Mouse (Mus musculus) CD4-positive helper T cell, adult 2 months (primary cell): ENCODE results near the gene Selenon.
A peak's percentile ranks its signal among the peaks of the same experiment; 100 is the strongest.

Experiments
- DNase-seq: peaks from one replicate; pipeline ENCODE4 v3.0.0-alpha.2; 2012; ENCODE audit warnings: low read depth, missing footprints, low spot score

Gene Selenon

DNA sequence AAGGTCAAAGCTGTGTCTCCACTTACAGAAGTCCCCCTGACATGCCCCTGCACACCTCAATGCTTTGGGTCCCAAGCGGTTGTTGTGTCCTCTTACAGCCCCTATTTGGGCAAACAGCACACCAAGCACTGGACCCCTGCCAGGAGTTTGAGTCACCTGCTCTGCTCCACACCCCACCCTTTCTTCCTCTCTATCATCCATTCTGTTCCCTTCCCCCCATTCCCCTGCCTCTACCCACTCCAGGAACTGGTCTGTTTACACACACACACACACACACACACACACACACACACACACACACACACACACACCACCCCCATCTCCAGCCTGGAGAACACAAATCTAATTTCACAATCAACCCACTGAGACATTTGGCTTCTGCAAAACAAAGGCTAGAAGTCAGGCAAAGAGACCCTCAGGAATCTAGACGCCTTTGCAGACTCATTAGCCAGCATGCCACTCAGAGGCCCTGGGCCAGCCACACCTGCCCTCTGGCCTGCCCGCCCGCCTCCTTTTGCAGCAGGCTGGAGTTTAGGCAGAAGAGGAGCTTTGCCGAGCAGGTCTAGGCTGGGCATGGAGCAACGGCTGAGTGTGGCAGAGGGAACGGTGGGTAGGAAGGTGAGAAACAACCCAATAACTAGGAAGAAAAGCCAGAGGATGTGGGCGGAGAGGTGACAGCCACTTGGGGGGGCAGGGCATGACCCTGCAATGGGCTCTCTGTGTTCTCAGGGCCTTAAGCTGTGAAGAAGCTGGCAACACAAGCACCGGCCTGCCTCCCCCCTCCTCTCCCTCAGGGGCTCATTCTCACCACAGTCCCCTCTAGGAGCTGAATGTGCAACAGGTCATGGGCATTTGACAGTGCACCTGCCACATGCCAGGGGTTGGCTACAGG lies 4.9 kb downstream of the Selenon start:
- peak; percentile 33 for DNase-seq

DNA sequence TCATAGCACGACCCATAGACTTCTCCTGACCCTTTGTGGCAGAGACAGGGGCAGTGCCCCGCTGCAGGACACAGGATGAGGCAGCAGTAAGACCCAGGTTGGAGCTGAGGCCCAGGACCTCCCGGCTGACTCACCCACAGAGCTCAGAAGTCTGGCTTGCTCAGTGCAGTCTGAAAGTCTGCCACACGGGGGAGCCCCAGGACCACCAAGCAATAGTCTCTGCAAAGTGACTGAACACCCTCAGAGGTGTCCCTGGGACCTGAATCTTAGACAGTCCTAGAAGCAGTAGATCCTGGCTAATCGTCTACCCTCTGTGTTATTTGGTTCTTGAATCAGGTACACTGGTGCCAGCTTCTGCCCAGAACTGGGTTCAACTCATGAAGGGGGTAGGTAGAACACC lies 8.7 kb downstream of the Selenon start:
- peak; percentile 87 for DNase-seq

DNA sequence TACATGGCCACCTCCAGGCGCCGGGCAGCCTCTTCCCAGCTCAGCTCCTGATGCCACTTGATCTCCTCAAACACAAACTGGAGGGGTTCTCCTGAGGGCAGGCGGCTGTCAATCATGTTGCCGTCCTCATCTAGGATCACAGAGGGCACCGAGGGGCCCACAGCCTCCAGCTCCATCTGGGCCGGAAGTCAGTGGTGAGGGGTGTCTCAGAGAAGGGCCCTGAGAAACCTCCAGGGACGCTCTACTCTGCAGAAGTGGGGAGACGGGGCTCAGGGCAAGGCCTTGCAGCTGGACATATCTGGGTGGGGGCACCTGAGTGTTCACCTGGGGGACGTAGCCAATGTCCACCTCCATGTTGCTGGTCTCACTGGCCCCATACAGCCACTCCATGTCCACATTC lies 9.2 kb downstream of the Selenon start:
- no peak for DNase-seq

DNA sequence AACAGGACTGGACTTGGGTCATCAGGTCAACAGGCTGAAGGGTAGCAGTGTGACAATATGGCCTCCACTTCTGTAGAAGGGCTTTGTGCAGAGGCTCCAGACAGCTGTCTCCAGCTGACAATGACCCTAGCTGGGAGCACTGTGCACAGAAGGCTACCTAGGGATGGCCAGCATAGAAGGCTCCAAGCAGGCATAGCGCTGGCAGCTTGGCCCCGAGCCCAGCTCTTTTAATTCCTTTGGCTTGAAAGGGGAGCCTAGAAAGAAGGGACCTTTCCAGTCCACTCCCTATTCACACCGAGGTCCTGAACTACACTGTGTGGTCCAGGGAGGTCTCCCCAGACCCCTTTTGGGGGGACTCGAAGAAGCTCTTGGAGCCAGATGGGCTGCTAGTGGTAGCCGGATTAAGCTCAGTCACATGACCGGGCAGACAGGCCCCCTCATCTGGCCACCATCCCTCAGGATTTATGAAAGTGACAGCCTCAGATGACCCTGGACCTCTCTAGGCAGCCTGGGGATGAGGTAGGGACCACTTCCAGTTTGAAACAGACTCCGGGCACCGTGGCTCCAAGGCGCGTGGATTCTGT lies 12.9 kb downstream of the Selenon start:
- no peak for DNase-seq

DNA sequence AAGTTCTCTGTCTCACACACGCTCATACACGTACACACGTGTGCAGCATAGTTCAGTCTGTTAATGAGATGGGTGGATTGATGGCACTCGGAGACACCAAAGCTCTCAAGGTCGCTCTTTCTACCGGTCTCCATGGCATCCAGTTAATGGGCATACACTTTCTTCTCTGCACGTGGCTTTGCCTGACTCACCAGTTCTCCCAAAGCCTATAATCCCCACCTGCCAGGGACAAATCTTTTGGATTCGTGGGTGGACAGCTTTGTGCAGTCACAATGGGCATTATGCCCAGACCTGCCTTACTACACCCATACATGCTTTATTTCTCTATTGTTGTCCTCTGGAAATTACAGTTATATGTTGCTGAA lies 16.2 kb downstream of the Selenon start:
- no peak for DNase-seq

DNA sequence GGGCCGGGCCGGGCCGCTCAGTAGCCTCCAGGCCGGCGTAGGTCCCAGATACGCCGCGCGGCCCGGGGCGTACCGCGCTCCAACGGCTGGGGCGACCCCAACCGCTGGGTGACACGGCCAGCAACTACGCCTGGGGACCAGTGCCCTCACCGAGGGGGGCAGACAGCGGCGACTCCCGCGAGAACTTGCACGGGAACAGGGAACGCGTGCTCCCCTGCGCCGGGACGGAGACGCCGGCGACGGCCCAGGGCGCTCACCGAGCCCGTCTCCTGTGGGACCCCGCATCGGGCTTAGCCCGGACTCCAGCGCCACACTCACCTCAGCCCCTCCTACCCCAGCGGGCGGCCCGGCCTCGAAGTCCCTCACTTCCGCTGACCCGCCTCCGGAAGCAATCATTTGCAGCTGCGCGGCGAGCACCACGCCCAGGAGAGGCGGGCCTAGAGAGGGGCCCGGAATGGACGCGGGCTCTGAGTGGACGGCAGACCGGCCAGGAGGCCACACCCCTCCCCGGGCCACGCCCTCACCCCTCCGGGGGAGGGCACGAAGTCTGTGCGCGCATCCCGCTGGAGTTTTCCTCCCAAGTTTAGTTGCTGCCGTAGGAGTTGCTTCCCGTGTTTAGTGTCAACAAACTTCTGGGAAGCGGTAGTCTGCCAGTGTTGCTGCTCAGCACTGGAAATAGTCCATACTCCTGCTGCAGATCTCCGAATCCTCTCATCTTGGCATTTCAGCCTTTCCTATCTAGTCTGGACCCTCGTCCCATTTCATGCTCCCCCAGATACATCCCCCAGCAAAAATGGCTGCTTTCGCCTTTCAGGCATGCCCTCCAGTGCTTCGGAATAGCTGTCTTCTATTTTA lies 16.8 kb downstream of the Selenon start, which contains the start of gene Mtfr1l:
Gene Mtfr1l, minus strand, starts transcription at position 456 of the 855 bp plus-strand sequence.
- peak; percentile 96 for DNase-seq

DNA sequence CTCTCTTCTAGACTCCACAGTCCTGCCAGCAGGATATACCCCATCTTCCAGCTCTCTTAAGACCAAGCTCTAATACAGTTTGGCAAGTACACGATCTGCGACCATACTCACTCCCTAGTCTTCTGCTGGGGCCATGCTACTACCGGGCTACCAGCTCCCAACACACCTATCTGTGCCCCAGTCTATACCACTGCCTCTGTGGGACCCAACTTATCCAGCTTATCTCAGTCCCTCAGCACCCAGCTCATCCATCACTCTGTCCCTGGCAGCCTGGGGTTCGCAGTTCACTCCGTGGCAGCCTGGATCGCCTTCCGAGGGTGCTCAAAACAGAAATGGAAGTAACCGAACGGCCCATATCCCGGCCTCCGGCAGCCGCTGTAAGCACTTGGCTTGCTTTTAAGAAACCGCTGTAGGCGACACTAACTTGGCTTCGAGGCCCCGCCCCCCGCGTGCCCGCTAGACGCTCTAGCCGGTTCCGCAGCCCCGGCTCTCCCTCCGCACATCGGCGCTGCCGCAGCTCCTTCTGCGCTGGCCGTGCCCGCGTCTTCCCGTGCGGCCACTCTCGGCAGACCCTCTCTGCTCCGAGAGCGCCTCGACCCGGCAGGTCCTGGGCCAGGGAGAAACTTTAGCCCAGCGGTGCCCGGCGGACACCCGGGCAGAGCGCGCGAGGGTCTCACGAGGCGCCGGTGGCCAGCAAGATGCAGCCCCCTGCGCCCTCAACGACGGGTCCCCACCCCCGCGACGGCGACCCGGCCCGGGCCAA lies 17.7 kb downstream of the Selenon start:
- DNase-seq = peak; percentile 85

DNA sequence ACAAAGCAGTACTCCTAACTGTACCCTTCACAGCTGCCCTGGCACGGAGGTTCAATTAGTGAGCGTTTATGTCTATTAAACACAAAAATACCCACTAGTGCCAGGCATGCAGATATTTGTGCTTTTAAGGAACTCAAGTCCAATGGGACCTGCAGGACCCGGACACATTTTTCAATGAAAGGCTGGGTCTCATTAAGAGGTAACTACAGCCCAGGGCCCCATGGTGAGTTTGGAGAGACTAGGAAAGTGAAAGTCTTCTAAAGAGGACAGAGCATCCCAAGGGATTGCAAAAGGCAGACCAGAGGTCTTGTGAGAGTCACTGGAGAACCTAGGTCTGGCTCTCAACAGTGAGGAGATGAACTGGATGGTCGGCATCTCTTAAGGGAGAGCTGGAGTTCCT lies 18.5 kb downstream of the Selenon start:
- no peak for DNase-seq

DNA sequence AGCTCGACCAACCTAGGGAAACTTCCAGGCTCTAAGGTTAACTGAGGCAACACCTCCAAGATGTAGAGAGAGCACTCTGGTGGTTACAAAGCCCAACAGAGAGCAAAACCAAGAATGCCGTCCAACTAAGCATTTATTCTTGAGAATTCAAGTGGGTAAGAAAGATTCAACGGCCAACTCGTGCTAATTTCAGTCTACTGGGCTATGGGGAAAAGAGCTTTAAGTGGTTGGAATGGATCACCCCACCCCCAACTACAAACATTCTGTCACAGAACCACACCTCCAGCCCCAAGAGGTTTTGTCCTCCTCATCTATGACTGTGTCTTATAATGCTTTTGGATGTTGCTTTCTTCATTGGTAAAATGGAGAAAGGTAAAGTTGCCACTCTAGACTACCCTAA lies 19.0 kb downstream of the Selenon start:
- DNase-seq = no peak

DNA sequence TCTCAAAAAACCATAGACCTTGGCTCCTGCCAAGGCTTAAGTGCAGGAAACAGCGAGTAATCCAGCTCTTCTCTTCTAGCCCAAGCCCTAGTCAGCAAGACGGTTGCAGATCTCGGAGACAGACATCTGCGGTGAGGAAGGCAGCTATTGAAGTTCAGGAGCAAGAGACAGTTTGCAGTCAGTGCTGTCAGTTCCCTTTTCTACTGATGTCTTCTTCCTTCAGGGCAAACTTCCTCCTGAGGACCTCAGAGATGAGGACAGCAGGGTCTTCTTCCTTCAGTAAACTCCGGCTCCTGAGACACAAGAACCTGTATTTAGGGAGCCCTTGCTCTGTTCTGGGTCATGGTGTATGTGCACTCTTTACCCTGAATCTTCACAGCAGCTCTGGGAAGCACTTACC lies 25.7 kb downstream of the Selenon start:
- DNase-seq = no peak

DNA sequence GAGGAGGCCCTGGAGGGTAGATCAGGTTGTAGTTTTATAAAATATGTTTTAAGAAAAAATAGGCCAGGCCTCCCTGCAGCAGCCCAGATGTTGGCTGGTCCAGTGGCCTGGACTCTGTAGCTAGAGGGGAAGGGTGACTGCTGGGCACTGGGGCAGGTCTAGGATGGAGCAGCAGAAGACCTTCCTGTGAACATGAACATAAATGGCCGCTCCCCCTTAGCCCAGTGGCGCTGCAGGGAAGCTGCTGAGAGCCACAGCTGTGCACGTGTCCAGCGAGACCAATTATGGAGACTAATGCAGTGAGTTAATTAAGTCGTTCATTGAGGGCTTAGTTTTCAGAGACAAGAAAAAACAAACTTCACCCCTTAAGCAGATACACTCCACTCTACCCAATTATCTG lies 26.2 kb downstream of the Selenon start:
- DNase-seq = no peak

DNA sequence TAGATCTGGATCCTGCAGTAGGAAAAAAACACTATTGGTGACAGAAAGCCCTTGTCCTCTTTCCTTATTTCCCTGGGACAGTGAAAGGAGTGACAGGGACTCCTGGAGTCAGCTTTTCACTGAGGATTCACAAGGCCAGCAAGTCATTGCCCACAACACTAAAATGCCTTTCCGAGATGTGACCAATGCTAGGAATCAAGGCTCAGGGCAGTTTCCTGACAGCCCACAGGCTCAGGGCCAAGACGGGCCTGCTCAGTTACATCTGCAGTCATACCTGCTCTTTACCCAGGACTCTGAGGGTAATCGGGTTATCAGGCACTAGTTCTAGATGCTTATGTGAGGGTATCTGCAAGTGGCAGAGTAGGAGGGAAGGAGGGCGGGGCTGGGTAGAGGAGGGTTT lies 28.5 kb downstream of the Selenon start:
- no peak for DNase-seq

DNA sequence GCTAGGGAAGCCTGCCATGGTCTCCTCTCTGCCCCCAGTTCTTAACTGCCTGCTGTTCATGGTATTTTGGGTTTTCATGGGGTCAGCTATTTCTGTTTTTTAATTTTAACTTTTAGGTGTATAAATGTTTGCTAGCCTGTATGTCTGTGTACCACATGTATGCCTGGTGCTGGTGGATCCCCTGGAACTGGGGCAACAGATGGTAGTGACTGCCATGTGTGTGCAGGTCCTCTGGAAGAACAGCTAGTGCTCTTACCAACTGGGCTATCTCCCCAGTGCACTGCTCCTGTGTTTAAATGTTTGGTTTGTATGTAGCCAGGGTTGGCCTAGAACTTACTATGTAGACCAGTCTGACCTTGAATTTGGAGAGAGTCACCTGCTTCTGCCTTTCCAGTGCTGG lies 32.7 kb downstream of the Selenon start:
- no peak for DNase-seq

DNA sequence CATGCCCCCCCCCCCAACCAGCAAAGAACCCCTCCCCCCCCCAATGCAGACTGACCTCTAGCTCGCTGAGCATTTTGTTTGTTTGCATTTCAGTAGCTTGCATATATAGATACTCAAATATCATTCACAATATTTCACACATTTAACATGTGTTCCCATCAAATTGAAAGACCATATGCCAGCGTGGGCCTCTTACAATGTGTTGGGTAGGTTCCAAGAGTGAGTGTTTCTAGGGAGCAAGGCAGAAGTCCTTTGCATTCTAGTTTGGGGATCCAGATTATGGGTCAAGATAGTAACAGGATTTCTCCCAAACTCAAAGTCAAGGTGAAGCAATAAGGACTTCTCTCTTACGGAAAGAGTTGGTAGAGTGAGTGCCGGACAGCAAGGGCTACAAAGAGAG lies 33.4 kb downstream of the Selenon start:
- no peak for DNase-seq

DNA sequence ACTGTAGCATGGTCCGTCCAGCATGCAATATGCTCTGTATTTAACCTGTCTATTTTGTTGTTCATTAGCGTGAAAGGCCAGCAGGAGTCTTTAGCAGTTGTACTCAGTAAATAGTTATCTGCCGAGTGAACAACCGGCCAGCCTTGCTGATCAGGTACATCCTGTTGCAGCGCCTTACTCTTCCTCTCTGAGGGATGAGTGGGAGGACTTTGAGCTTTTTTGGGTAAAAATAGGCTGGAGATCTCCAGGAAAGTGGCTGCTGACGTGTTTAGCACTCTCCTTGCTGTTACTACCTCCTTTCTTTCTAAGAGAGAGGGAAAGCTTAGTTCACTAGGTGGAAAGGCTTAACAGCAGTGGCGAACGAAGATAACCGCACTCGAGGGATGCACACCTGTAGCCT lies 34.2 kb downstream of the Selenon start:
- no peak for DNase-seq

DNA sequence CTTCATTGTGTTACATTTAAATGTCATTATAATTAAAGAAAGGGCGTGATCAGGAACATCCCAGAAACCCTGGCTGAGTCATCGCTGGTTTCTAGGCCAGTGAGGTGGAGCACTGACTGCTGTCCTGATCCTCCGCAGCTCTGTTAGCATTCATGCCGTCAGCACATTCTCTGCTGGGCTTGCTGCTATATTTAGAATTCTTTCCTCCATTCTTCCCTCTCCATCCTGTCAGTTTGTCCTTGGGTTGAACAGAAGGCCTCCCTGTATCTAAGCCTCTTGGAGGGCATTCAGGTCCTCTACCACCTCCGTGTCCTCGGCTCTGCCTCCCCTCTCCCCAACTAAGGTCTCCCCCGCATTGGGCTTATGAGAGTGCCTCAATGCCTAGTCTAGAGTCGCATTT lies 35.0 kb downstream of the Selenon start:
- DNase-seq = no peak

DNA sequence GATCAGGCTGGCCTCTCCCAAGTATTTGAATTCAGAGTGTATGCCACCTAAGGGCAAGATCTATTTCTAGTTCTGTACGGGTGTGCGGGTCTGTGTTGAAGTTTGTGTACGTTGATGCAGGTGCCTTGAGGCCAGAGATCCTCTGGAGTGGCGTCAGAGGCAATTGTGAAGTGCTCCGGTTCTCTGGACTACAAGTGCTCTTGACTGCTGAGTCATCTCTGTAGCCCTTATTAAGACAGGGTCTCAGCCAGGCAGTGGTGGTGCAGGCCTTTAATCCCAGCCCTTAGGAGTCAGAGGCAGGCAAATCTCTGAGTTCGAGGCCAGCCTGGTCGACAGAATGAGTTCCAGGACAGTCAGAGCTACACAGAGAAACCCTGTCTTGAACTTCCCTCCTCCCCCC lies 36.4 kb downstream of the Selenon start:
- no peak for DNase-seq

DNA sequence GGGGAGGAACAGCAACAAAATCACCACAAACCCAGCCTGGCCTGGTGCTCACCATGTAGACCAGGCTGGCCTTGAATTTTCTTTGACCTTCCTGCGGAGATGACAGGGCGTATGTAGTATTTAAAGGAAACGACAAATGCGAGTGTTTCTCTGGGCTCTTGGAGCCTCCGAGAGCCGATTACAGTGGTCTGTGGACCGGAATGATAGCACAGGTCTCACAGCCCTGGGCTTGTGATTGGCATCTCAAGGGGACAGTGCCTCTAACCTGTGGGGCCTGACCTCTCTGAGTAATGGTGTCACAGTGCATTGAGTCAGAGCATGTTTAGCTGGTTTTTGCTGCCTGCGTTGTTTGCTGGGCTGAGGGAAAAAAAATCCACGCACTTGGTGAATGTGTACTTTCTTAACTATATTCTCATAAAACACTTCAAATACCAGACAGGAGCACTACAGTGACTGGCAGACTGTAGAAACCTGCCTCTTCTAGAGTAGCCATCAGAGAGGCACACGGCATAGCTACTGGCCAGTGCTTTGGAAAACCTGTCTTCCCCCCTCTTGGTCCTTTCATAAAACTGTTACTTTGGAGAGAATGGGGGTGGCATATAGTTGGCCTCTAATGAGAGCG lies 37.5 kb downstream of the Selenon start:
- DNase-seq = no peak

DNA sequence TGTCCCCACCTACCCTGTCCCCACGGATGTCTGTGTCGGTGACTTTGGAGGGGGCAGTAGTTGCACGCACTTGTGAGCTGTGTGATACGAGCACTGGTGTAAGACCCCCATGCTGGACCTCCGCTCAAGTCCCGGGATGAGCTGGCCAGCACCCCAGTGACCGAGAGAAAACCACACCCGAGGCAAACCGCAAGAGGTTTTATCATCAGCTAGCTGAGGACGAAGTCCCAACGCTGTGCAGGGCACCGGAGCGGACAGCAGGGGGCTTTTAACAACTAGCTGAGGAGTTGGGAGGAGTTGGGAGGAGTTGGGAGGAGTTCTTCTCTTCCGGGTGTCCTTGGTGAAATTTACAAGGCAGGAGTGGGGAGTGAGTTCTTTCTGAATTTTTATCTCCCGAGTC lies 39.2 kb downstream of the Selenon start:
- peak; percentile 61 for DNase-seq

DNA sequence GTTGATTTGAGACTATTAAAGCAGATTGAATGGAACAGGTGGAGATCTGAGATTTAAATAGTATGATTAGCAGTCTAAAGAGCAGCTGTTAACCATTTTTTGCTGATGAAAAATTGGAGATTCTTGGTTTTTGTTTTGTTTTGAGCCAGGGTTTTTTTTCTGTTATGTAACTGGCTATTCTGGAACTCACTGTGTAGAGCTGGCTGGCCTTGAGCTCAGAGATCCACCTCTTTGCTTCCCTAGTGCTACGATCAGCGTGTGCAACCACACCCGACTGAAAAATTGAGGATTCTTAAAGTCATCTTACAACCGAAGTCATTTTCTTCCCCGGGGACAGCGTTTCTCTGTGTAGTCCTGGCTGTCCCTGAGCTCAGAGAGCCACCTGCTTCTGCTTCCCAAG lies 40.2 kb downstream of the Selenon start:
- DNase-seq = no peak

DNA sequence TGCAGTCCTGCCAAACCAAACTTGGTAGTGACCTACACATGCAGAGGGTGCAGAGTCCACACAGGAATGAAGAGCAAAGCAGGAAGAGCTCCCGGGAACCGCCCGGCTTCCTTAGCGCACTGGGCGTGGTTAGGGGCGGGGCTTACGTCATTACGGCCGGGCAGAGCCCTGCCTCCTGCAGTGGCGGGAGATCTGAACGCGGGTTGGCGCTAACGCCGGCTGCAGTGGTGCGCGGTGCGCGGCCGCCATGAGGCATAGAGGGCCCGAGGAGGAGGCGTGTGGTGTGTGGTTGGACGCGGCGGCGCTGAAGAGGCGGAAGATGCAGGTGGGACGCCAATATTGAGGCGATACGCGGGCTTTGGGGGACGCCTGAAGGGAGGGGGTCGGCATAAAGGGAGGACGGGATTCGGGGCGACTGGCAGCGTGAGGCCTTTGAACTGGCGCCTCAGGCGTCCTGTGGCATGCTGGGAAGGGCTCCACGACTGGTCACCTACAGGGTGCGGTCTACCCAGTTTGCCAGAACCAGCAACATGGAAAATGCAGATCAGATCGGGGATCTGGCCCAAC lies 41.0 kb downstream of the Selenon start, which contains the start of gene Aunip:
Gene Aunip, plus strand, starts transcription at position 155 of the 567 bp plus-strand sequence.
- peak; percentile 88 for DNase-seq
